Mouse (Mus musculus) olfactory bulb, adult 2 months (tissue): ENCODE data around the gene Cd99l2. TPM values are rescaled to one million over a fixed set of nuclear protein-coding genes. Genes with fewer than 3 reads are reported as not detected.

Source experiments
- H3K27ac ChIP-seq: fragments of 200-500 bp; 2 replicates; pipeline ENCODE4 v1.5.1; 2012; ENCODE audit warnings: low read depth, low read length; ENCODE audit not compliant: insufficient read depth
- H3K4me1 ChIP-seq: fragments of 200-500 bp; 2 replicates; pipeline ENCODE4 v1.6.1; 2012; ENCODE audit warnings: low read length; ENCODE audit not compliant: control insufficient read depth, insufficient read depth
- H3K4me3 ChIP-seq: fragments of 200-500 bp; 2 replicates; pipeline ENCODE4 v1.5.1; 2012; ENCODE audit warnings: mild to moderate bottlenecking, low read depth, low read length, moderate library complexity; ENCODE audit not compliant: insufficient read depth
- CTCF ChIP-seq: fragments of 200-500 bp; IDR thresholded peaks from 2 replicates; pipeline ENCODE4 v1.5.1; 2012; ENCODE audit warnings: low read depth, mild to moderate bottlenecking, low read length, moderate library complexity; ENCODE audit not compliant: insufficient read depth
- POLR2A ChIP-seq: fragments of 200-500 bp; IDR thresholded peaks from 2 replicates; pipeline ENCODE4 v1.6.1; 2012; ENCODE audit warnings: mild to moderate bottlenecking, low read depth, low read length, moderate library complexity; ENCODE audit not compliant: insufficient read depth
- WGBS: fragments of 180-500 bp; shearing (Covaris S2); methylation state at CpG from one replicate; pipeline ENCODE4 v1.1.7; 2018; 5-methylcytosine and 5-hydroxymethylcytosine counted together
- polyA plus RNA-seq: library from polyadenylated mRNA; stranded (reverse); fragments of >200 nt; gene quantifications from 2 replicates; pipeline ENCODE4 v1.2.4, GENCODE M21; 2012; ENCODE audit warnings: low replicate concordance; ENCODE audit not compliant: missing spikeins, insufficient read depth, insufficient read length

The Cd99l2 gene
- not detected in 2 replicates for polyA plus RNA-seq

GRCm38 (mm10) chrX:71492634-71493278, at the start of gene Cd99l2:
Cd99l2 (minus strand) TSS chrX:71492849.
- peak within 1 kb of the TSS; percentile 93 for H3K4me3 ChIP-seq
- 22% methylated on average over 23 of the region's 23 CpGs for WGBS
- no peak for TF ChIP-seq CTCF
- TF ChIP-seq POLR2A: no peak
- H3K4me1 ChIP-seq: 0 out of 2 replicates have a peak, but pooled peaks cover 3% of the 10 kb centered on the region
- H3K27ac ChIP-seq: peak within 1 kb of the TSS; percentile 79

DNA sequence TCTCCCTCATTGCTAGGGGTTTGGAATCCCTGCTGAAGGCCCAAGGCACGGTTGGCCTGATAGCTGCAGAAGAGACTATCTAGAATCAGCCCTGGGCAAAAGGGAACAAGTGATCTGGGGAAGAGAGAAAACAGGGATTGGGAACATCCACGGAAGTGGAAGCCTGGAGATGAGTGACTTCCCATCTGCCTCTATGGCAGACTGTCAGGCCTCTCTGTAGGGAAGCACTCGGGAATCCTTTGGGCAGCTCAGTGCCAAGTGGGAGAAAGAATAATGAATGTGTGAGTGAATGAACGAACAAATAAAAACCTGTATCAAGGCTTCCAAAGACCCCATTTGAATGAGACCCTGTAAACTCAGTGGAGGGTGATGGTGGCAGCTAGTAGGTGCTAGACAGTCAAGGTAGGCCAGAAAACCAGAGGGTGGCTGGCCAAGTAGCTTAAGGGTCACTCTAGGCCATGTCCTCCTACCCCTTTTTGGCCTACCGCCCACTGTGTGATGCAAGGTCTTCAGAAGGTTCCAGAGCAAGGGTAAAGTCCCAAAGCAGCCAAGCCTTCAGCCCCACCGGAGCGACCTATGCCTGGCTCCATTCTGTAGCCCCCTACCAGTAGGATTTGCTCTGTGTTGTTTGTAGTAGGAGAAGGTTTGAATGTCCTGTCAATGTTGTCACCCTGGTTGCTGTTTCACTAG, 48.3 kb upstream of the Cd99l2 start:
- TF ChIP-seq POLR2A (no peak), CTCF (no peak)
- Histone ChIP-seq H3K4me3 (no peak overlapping the region), H3K4me1 (no peaks in the 10 kb centered on the region), H3K27ac (no peak overlapping the region)
- 82% methylated on average over 7 of the region's 7 CpGs for WGBS

DNA sequence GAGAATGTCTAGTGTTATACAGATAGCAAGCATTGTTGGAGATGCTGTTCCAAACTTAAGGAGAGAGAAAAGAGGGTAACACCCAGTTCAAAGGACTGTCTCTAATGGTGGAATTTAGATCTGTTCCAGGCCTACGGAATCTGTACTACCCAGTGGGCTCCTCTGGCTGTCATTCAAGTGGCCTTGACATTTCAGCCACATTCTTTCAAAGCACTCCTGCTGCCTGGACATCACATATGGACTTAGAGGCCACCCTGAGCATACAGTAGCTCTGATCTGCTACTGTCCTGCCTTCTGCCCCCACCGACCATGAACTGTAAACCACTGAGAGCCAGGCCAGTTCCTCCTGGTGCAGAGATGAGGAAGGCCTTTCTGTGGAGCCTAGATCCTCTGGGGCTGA, 45.1 kb upstream of the Cd99l2 start:
- no peak overlapping the region for H3K4me3 ChIP-seq
- TF ChIP-seq CTCF: no peak
- TF ChIP-seq POLR2A: no peak
- WGBS: 81% methylated on average over 2 of the region's 2 CpGs
- H3K27ac ChIP-seq: no peak overlapping the region
- no peaks in the 10 kb centered on the region for H3K4me1 ChIP-seq

- Histone ChIP-seq H3K27ac (no peak overlapping the region), H3K4me1 (no peaks in the 10 kb centered on the region), H3K4me3 (no peak overlapping the region)
- no peak for TF ChIP-seq CTCF
- no peak for TF ChIP-seq POLR2A
- 80% methylated on average over 5 of the region's 5 CpGs for whole genome bisulfite sequencing
Measured at GRCm38 (mm10) chrX:71534102-71534501, 41.5 kb upstream of the Cd99l2 start.

GRCm38 (mm10) chrX:71532635-71533034, 40.0 kb upstream of the Cd99l2 start:
- H3K27ac ChIP-seq: no peak overlapping the region
- TF ChIP-seq POLR2A (no peak), CTCF (no peak)
- H3K4me1 ChIP-seq: peaks cover 2% of the 10 kb centered on the region; the same call in 1 of the 2 replicates
- H3K4me3 ChIP-seq: no peak overlapping the region
- 85% methylated on average over 3 of the region's 3 CpGs for WGBS

DNA sequence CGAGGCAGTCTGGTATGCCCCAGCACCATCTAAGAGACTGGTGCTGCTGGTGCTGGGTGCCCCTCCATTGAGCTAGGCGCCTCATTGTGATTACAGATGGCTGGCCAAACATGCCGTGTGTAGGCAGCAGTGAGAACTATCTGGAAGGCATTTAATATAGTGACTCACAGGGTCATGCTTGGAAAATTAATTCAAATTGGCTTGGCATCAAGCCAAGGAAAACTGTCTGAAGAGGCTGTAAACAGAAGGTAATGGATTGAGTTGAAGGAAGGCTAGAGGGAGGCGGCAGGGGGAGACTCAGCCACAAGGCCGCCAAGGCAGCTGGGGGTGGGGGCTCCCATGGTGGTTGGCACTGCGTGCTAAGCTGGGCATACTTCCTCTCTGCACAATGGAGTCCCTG, 36.0 kb upstream of the Cd99l2 start:
- TF ChIP-seq CTCF (no peak), POLR2A (no peak)
- no peak overlapping the region for H3K27ac ChIP-seq
- H3K4me1 ChIP-seq: peaks cover 2% of the 10 kb centered on the region; the same call in 1 of the 2 replicates
- no peak overlapping the region for H3K4me3 ChIP-seq
- 49% methylated on average over 6 of the region's 6 CpGs for WGBS

- H3K4me3 ChIP-seq: no peak overlapping the region
- TF ChIP-seq CTCF (no peak), POLR2A (no peak)
- no peak overlapping the region for H3K27ac ChIP-seq
- peaks cover 2% of the 10 kb centered on the region; the same call in 1 of the 2 replicates for H3K4me1 ChIP-seq
- 81% methylated on average over 3 of the region's 3 CpGs for WGBS
Measured at GRCm38 (mm10) chrX:71528150-71528549, 35.5 kb upstream of the Cd99l2 start.

- H3K4me1 ChIP-seq: peaks cover 2% of the 10 kb centered on the region; the same call in 1 of the 2 replicates
- 75% methylated on average over 1 of the region's 1 CpGs for WGBS
- H3K27ac ChIP-seq: no peak overlapping the region
- H3K4me3 ChIP-seq: no peak overlapping the region
- TF ChIP-seq CTCF (no peak), POLR2A (no peak)
Measured at GRCm38 (mm10) chrX:71527461-71527860, 34.8 kb upstream of the Cd99l2 start.
